Mouse (Mus musculus) spleen, postnatal 36 days (tissue): ENCODE data around the gene Shq1.

Experiments
- DNase-seq, 2 experiments: peaks; one replicate each; pipeline ENCODE4 v3.0.0; 2022; ENCODE audit warnings: low spot score in 2 of 2, mixed read lengths in 1 of 2

The Shq1 gene

DNA sequence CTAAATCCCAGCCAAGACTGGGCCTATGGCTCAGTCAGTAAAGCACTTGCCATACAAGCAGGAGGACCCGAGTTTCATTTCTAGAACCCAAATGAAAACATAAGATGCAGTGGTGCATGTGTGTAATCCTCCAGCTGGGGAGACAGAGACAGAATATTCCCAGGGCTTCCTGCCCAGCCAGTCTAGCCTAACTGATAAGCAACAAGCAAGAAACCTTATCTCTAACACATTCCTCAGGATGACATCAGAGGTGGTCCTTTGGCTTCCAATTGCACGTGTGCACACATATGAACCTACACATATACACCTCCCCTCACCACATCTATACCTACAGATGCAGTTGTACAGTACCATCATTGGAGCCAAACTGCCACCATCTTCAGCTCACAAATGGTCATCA is 2.1 kb downstream of the Shq1 start:
- no peak for DNase-seq

GRCm38 (mm10) chr6:100667644-100668043 is 3.3 kb downstream of the Shq1 start:
- no peak for DNase-seq

DNA sequence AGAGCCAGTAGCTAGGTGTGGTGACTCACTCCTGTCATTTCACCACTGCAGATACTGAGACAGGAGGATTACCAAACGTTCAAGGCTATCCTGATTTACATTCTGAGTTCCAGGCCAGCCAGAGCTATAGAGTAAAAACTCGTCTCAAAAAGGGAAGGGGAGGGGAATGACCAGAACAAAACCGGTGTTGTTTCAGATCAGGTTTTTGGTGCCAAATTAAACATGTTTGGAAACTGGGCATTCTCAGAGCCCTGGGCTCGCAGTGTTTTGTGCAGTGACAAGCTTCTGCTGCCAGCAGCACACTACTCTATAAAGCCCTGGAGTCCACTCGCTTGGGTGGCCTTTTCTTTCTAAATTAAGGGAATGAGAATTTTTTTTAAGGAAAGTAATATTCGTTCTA is 8.7 kb downstream of the Shq1 start:
- DNase-seq = no peak

GRCm38 (mm10) chr6:100660395-100660794 is 10.6 kb downstream of the Shq1 start:
- no peak for DNase-seq

DNA sequence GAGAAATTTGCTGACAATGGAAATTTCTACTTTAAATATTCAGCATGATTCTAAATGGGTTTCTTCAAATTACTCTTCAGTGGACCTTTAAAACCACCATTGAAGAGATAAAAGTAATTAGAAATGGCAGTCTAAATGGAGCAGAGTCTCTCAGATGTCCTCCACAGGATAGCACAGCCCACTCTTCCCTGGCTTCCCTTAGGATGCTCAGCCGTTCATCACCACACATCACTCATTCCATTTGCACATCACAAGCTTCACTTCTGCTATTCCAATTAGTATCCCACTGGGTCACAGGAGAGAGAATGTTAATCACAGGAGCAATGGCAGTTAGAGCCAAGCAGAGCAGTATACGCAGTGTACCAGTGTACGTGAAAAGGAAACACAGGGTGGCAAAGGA is 18.4 kb downstream of the Shq1 start:
- DNase-seq = no peak

DNA sequence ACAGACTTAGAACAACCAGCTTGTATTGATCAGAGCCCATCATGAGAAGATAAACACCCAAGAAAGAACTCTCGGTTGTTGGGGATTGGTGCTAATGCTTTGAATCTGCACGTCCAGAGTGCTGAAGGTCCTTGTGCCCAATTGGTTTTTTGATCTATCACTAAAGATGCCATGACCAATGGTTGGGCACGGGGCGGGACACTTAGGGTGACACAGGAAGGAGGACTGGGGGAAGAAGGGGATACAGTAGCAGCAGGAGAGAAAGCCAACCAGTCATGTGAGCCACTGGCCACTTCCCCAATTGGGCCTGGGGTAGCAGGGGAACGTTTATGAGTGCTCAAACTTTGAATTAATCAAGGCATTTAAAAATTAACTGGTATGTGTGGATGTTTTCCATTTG is 23.8 kb downstream of the Shq1 start:
- DNase-seq = no peak

DNA sequence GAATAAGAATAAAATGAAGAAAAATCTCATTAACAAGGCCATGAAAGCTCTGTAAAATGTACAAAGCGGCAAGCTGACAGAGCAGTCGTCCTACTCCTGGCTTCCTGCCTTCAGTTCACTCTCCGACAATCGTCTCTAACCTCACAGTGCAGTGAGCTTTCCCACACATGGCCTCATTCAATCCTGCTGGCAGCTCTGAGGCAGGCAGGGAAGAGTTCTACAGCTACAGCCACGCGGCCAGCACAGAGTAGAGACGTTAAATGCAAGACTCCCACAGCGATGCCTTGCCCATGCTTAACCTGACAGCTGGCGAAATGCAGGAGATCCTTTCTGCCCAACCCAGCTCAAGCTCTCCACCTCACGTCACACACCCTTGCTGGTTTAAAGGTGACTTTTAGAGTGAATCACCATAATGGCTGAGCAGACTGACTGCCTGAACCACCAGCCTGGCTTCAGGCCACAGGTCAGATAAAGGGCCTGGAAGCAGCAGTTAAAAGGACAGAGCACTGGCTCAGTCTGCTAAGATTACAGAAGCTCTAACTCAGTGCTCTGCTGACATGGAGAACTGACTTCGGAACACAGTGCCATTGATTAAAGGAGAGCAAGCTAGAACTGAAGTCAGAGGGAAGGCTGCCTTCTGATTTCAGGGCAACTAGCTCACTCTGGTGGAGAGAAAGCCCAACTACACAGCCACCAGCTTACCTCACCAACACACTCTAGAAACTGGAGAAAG is 25.3 kb downstream of the Shq1 start:
- DNase-seq = no peak

GRCm38 (mm10) chr6:100644631-100645030 is 26.3 kb downstream of the Shq1 start:
- DNase-seq = no peak

DNA sequence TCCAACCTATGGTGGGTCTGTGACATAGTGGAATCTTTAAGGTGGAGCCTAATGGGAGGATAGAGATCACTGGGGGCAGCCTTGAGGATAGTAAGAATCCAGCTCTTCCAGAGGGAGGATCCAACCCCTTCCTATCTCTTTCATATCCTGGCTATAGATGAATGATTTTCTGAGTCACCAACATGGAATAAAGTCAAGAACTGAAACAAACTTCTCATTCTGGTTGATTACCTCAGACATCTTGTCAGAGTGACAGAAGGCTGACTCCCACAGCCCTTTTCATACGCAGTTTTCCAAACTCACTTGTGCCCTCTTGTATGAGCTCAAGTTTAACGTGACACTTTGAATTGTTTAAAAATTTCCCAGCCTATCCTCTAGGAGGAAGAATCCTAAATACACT is 28.2 kb downstream of the Shq1 start:
- DNase-seq = no peak

- no peak for DNase-seq
These were observed 30.4 kb downstream of the Shq1 start for GRCm38 (mm10) chr6:100640591-100640990.

DNA sequence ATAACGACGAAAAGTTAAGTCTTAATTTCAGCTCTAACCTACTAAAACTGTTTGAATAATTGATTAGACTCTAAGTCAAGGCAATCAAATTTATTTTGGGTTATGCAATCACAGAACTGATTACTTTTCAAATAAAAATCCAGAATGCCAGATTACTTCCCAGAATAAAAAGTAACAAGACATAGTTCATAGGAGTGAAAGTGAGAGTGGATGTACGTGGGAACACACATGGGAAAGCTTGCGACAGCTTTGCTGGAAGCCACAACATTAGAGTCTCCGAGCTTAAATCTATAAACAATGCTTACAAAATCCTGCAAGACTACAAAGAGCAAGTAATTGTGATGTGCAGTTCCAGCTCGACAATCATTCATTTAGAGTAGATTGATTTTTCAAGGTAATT is 41.9 kb downstream of the Shq1 start:
- DNase-seq = no peak

DNA sequence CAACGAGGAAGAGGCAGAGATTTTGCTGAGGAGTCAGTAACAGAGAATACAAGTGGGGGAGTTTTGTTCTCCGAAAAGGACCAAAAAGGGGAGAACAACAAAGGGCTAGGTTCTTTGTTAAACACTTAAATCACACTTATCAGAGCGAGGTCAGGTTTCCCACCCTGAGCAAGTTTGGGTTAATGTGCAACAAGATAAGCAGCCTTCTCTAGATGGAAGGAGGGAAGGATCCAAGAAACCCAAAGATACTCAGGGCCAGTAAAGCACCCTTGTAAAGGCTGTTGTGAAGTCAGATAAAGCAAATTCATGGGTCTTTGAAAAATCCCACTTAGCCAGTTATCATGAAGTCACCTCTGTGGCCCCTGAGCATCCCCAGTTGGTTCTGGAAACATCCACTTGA is 42.7 kb downstream of the Shq1 start:
- no peak for DNase-seq

- DNase-seq = no peak
These were observed 47.0 kb downstream of the Shq1 start for GRCm38 (mm10) chr6:100623922-100624321.

DNA sequence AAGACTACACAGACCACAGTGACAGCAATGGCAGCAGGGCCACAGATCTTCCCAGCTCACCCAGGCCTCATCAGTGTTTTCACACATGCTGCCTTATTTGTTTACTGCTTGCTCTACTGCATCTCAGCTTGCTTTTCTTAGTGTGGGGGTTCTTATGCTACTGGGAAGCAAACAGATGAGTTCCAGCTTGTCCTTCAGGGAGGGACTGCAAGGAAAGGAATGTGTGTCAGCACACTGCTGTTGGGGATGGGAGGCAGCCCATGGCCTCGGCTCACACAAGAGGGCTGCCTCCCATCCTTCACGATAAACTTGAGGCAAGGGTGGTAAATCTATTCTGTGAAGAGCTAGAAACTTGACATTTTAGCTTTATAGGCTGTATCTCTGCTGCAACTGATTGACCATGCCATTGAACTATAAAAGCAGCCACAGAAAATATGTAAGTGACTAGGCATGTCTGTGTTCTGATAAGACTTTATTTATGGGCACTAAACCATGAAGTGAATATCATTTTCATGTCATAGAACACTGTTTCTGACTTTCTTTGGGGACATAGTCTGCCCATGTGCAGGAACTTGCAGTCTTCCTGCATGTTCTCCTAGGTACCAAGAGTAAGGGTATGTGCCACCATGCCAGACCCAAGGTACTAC is 48.0 kb downstream of the Shq1 start:
- DNase-seq = no peak

DNA sequence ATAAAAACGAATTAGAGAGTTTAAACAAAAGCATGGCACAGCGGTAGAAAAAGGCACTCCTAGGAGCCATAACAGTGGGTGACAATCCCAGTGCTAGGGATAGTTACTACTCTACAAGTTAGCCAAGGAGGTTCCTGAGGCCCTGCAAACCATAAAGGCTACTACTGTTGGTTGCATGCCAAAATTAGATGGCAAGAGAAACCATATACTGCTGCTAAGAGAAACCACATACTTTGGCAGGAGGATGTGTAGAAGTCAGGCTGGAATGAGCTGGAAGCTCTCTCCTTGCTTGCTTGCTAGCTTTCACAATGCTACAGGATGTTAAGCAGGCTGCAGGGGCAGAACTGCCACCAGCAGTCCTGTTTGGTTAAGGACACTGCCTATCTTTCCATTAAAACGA is 50.5 kb downstream of the Shq1 start:
- no peak for DNase-seq

DNA sequence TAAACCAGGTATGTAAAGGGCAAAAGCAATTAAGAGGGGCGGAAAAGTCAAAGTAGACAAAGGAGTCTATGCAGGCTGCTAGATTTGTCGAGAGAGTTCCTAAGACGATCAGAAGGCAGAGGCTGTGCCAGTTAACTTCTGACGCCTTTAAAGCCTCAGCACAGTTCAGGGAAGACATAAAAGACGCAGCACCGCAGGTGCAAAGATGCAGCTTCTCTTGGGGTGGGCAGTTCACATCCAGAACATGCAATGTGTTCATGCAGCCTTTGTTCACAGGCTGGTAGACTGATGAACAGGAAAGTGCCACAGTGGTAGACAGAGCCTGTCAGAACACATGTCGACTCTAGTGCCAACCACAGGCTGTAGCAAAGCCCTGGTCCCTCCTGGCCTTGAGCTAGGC is 51.6 kb downstream of the Shq1 start:
- DNase-seq = no peak

- DNase-seq = no peak
These were observed 54.8 kb downstream of the Shq1 start for GRCm38 (mm10) chr6:100616133-100616532.

DNA sequence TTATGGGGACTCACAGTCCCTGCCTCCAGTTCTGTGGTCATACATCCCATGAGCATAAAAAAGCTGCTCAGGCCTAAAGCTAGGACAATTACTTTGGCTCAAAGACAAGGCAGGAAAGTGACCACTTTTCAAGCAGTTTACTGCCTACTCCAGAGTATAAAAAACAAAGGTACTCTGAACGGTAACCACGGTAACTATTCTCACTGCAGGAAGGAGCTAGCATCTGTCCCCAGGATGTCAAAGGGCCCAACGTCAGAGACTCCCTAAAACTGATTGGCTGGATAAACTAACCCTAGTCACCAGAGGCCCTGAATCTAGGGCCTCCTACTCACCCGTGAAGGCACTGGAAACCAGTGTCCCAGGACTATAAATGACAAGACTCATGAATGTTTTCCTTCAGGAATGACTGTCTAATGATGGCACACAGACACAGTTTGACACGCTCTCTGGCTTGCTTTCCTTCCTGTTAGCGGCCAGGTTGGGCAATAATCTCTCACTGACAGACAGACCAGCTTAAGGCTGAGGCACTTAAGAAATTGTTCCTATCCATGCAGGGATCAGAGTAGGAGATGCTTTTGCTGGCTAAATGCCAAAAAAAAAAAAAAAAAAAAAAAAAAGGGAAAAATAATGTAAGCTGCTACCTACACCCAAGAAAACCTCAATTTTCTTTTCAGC is 57.2 kb downstream of the Shq1 start:
- no peak for DNase-seq

DNA sequence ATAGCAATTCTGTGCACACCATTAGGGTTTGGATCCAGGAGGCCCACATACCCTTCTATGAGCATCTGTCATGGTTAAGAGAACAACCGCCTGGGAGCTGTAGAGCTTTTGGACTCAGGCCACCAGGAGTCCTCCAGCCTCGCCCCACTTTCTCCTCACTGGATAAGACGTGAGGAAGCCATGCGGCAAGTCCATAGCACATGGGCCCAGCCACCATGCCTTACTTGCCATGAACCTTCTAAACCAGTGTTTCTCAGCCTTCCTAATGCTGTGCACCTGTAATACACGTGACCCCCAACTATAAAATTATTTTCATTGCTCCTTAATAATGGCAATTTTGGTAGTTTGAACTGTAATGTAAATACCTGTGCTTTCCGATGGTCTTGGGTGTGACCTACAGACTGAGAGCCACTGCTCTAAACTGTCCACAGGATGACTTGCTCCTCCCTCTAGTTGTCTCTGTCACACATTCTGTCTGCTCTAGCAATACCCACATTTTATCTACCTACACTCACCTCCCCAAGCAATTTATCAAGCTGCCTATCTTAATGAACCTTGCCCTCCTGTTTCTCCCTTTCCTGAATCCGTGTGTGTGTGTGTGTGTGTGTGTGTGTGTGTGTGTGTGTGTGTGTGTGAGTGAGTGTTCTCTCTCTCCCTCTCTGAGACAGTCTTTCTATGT is 59.9 kb downstream of the Shq1 start:
- no peak for DNase-seq

DNA sequence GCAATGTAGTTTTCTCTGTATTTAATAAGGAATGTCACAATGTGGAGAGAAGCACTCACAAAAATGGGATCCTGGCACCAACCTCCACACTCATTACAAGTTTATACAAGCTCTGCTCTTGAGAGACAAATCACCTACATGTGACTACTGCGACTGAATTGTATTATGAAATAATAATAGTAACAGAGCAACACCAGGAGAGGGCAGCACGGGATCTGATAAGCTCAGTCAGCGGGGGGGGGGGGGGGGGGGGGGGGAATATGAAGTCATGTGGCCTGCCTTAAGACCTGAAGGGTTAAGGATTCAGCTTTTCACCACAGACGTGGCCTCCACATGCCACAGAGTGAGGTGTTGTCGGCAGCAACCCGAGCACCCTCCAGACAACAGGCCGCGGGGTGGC is 60.8 kb downstream of the Shq1 start:
- DNase-seq = no peak

GRCm38 (mm10) chr6:100609256-100609655 is 61.7 kb downstream of the Shq1 start:
- DNase-seq = no peak

DNA sequence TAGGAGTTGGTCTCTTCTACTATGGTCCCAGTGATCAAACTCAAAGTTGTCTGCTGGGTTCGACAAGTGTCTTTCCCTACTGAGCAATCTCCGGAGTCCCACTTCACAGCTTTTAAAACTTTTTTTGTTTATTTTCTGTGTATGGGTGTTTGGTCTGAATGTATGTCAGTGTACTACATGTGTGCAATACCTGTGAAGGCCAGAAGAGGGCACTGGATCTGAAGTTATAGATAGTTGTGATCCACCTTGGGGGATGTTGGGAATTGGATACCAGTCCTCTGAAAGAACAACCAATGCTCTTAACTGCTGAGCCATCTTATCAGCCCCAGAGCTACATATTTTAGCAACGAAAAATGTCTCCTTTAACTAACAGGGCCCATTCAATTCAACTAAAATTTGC is 62.5 kb downstream of the Shq1 start:
- DNase-seq = no peak

- no peak for DNase-seq
These were observed 64.2 kb downstream of the Shq1 start for GRCm38 (mm10) chr6:100606805-100607204.
